Mouse (Mus musculus) ZHBTc4 (cell line): ENCODE measurements around the gene Muc2.
A peak's percentile ranks its signal among the peaks of the same experiment; 100 is the strongest.

Source experiments
- DNase-seq: peaks from one replicate; pipeline ENCODE4 v3.0.0-alpha.2; 2011; ENCODE audit warnings: low read depth, low spot score

Gene Muc2

GRCm38 (mm10) chr7:141770521-141770920 lies 80.4 kb downstream of the Muc2 start:
- DNase-seq: no peak

DNA sequence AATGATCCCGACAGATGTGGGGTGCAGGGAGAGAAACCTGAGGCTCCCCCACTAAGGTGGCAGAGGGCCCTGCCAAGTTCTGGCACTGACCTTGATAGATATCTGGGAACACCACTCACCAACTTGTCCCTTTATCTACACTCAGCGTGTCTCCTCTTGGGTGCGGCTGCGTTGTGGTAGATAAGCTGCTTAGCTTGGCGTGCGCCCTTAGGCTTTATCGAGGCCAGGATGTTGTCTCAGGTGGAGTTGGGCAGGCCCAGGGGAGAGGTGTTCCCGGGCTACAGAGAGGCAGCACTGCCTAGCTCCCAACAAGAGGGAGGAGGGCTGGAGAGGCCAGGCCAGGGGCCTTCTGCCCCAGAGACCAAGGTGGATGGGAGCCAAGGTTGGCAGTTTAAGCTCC lies 80.8 kb downstream of the Muc2 start:
- no peak for DNase-seq

- peak; percentile 13 for DNase-seq
Measured at GRCm38 (mm10) chr7:141772058-141772557, 82.0 kb downstream of the Muc2 start.

- no peak for DNase-seq
Measured at GRCm38 (mm10) chr7:141774855-141775254, 84.7 kb downstream of the Muc2 start.

- no peak for DNase-seq
Measured at GRCm38 (mm10) chr7:141776199-141776598, 86.1 kb downstream of the Muc2 start.

DNA sequence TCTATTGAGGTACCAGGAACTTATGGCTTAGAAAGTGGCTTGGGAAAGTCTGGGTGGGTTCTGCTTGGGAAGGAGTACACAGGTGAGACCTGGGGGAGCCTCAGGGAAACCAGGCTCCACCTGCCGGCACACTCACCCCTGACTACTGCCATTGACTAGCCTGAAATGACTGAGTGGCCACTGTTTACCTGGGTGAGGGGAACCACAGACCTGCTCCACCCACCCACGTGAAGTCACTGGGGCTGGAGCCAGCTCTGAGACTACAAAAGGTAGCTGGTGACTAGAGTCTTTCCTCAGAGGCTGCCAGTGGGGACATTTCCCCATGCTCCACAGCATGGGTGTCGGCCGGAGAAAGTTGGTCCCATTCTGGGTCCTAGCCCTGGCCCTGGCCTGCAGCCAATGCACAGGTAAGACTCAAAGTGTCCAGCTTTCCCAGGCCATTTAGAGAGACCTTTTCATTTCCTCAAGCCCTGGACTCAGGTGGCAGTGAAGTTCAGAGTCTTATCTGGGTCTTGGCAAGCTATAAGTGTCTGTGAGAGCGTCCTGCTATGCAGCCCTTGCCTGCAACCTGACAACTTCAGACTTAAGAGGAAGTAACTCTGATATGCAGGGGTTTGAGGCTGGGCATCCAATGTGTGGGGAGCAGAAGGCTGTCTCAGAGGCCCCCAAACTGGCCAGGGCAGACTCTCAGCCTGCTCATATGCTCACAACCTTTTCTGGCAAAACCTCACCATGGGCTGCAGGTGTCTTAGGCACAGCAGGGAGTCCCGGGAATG lies 98.7 kb downstream of the Muc2 start, which contains the start of gene Muc5ac:
Gene Muc5ac, plus strand, starts transcription at position 296 of the 776 bp plus-strand sequence.
- DNase-seq: no peak

GRCm38 (mm10) chr7:141794251-141794650 lies 104.1 kb downstream of the Muc2 start:
- no peak for DNase-seq

DNA sequence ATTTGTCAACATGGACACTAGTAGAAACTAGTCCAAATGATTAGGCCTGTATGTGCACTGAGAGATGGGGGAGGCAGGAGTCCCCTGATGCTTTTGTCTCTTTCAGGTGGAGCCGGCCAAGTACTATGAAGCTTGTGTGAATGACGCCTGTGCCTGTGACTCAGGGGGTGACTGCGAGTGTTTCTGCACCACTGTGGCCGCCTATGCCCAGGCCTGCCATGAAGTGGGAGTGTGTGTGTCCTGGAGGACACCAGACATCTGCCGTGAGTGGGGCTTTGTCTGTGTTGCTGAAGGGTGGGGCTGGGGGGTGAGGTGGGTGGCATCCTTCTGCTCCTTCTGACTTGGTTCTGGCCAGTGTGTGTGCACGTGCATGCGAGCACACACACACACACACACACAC lies 113.1 kb downstream of the Muc2 start:
- no peak for DNase-seq
